Mouse (Mus musculus) G1E (cell line): ENCODE results near the gene Paip2b.

Experiments used
- CTCF ChIP-seq: IDR thresholded peaks from 2 replicates; pipeline ENCODE4 v1.5.1; 2012; ENCODE audit warnings: low read depth, low read length, inconsistent platforms, mixed read lengths
- GATA1 ChIP-seq: IDR thresholded peaks from 2 replicates; pipeline ENCODE4 v1.6.1; 2012; ENCODE audit warnings: borderline replicate concordance, low read length, inconsistent platforms, mixed read lengths
- POLR2AphosphoS5 ChIP-seq: IDR thresholded peaks from 2 replicates; pipeline ENCODE4 v1.6.1; 2012; ENCODE audit warnings: low read depth, low read length, inconsistent platforms; ENCODE audit not compliant: insufficient replicate concordance

GRCm38 (mm10) chr6:83756051-83756450 lies 75.5 kb downstream of the Paip2b start:
- TF ChIP-seq CTCF (no peak), POLR2AphosphoS5 (no peak), GATA1 (no peak)
